Mouse (Mus musculus) MEL (cell line): ENCODE data around the gene Gprc5a.

Experiments used
- CTCF ChIP-seq, 3 experiments: IDR thresholded peaks in 2 of 3; conservative IDR thresholded peaks in 1 of 3; 2 replicates each; pipeline ENCODE4 v1.5.1; 2011 to 2012; ENCODE audit warnings: low read length in 3 of 3, low read depth in 2 of 3, mild to moderate bottlenecking in 2 of 3, improper control_type of control experiment in 1 of 3, inconsistent platforms in 1 of 3, mixed read lengths in 1 of 3, moderate library complexity in 1 of 3; ENCODE audit not compliant: control insufficient read depth in 1 of 3, insufficient read depth in 1 of 3, poor library complexity in 1 of 3, severe bottlenecking in 1 of 3
- POLR2A ChIP-seq, 2 experiments: IDR thresholded peaks; 2 replicates each; pipeline ENCODE4 v1.6.1; 2011 to 2012; ENCODE audit warnings: low read length in 2 of 2, mild to moderate bottlenecking in 2 of 2, control low read depth in 1 of 2, improper control_type of control experiment in 1 of 2, low read depth in 1 of 2, moderate library complexity in 1 of 2; ENCODE audit not compliant: control insufficient read depth in 1 of 2, insufficient read depth in 1 of 2, poor library complexity in 1 of 2

DNA sequence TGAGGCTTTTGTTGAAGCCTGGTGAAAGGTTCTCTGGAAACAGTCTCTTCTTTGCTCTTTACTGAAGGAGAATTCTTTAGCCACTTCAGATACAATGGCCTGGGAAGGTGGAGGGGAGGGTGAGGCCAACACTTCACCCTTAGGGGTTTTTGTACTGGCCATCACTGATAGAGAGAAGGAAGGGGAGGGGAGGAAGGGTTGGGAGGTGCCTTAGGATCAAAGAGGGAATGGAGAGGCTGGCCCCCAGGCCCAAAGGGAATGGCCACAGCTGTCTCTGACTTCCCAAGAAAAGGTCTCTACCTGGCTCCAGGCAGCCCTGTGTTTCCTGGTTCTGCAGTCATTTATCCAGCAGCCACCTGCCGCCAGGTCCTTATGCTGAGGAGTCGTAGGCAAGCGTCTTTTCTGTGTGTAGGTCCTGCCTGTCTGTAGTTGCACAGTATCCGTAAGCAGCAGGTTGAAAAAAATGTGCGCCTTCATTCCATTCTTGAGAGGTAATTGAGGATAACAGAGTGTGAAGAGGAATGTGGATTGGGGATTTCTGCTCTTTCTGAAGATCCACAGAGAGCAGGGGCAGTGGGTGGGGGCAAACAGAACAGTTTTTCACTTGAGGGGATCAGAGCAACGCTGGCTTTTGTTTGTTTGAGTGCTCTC is 1.5 kb downstream of the Gprc5a start:
- TF ChIP-seq POLR2A (IDR thresholded peaks at IDR 0.05; ENCODE audit: control insufficient read depth in 1 of 2, insufficient read depth in 1 of 2, low read depth in 1 of 2, low read length in 2 of 2, poor library complexity in 1 of 2) (no peak), CTCF (IDR thresholded peaks at IDR 0.05 in 2 of 3, conservative IDR thresholded peaks at IDR 0.05 in 1 of 3; ENCODE audit: control insufficient read depth in 1 of 3, insufficient read depth in 1 of 3, low read depth in 2 of 3, low read length in 3 of 3, poor library complexity in 1 of 3, severe bottlenecking in 1 of 3) (no peak)
